Mouse (Mus musculus) limb, embryonic 14.5 days (tissue): ENCODE results near the gene Lmcd1. TPM values are rescaled to one million over a fixed set of nuclear protein-coding genes. Genes with fewer than 3 reads are reported as not detected.

Source experiments
- ATAC-seq: fragments of 200-750 bp; cut with Nextera tagmentation; 2 replicates; pipeline ENCODE4 v1.8.0; 2017; ENCODE audit warnings: low read depth, moderate number of reproducible peaks, moderate TSS enrichment; ENCODE audit not compliant: low FRiP score
- DNase-seq: peaks from one replicate; pipeline ENCODE4 v3.0.0-alpha.2; 2015; ENCODE audit warnings: low spot score
- H3K27ac ChIP-seq: fragments of 300-500 bp; sonication (generic); replicated peaks from 2 replicates; pipeline ENCODE4 v1.5.1; 2014; ENCODE audit warnings: low read depth, mild to moderate bottlenecking, low read length, moderate library complexity, mixed read lengths
- H3K27me3 ChIP-seq: fragments of 300-500 bp; sonication (generic); 2 replicates; pipeline ENCODE4 v1.6.1; 2014; ENCODE audit warnings: low read length, mixed read lengths; ENCODE audit not compliant: control insufficient read depth, insufficient read depth
- H3K36me3 ChIP-seq: fragments of 300-500 bp; sonication (generic); 2 replicates; pipeline ENCODE4 v1.6.1; 2014; ENCODE audit warnings: mild to moderate bottlenecking, low read length, moderate library complexity, mixed read lengths; ENCODE audit not compliant: control insufficient read depth, insufficient read depth
- H3K4me1 ChIP-seq: fragments of 300-500 bp; sonication (generic); 2 replicates; pipeline ENCODE4 v1.6.1; 2014; ENCODE audit warnings: antibody characterized with exemption, low read length, mixed read lengths; ENCODE audit not compliant: control insufficient read depth, insufficient read depth
- H3K4me2 ChIP-seq: fragments of 300-500 bp; sonication (generic); replicated peaks from 2 replicates; pipeline ENCODE4 v1.6.1; 2014; ENCODE audit warnings: low read depth, mild to moderate bottlenecking, low read length, moderate library complexity; ENCODE audit not compliant: severe bottlenecking
- H3K4me3 ChIP-seq: fragments of 300-500 bp; sonication (generic); replicated peaks from 2 replicates; pipeline ENCODE4 v1.5.1; 2014; ENCODE audit warnings: low read length
- H3K9ac ChIP-seq: fragments of 300-500 bp; sonication (generic); 2 replicates; pipeline ENCODE4 v1.6.1; 2014; ENCODE audit warnings: mild to moderate bottlenecking, low read depth, low read length, moderate library complexity; ENCODE audit not compliant: severe bottlenecking
- H3K9me3 ChIP-seq: fragments of 300-500 bp; sonication (generic); 2 replicates; pipeline ENCODE4 v1.6.1; 2016; ENCODE audit warnings: low read length; ENCODE audit not compliant: control insufficient read depth
- POLR2A ChIP-seq: fragments of 200-500 bp; IDR thresholded peaks from 2 replicates; pipeline ENCODE4 v1.8.0; 2012; ENCODE audit warnings: inconsistent platforms, mild to moderate bottlenecking, moderate library complexity, borderline replicate concordance; ENCODE audit not compliant: insufficient read depth, insufficient read length; ENCODE audit errors: extremely low read depth
- WGBS: fragments of 180-500 bp; shearing (Covaris S2); extraction: QIAGEN DNeasy Blood & Tissue Kit; methylation state at CpG from one replicate; pipeline ENCODE4 v1.1.7; 2014; 5-methylcytosine and 5-hydroxymethylcytosine counted together
- polyA plus RNA-seq, 2 experiments: library from polyadenylated mRNA; depleted of rRNA in 1 of 2; stranded (reverse) in 1 of 2; unstranded in 1 of 2; fragments of >200 nt; fragmentation: Nextera tagmentation in 1 of 2; extraction: Ambion mirVana in 1 of 2; gene quantifications; 2 replicates each; pipeline versions ENCODE4 v1.2.1 to v1.2.3; 2012 to 2014

Gene Lmcd1
- polyA plus RNA-seq, 2 experiments, result 22.9 to 37.4 TPM

DNA sequence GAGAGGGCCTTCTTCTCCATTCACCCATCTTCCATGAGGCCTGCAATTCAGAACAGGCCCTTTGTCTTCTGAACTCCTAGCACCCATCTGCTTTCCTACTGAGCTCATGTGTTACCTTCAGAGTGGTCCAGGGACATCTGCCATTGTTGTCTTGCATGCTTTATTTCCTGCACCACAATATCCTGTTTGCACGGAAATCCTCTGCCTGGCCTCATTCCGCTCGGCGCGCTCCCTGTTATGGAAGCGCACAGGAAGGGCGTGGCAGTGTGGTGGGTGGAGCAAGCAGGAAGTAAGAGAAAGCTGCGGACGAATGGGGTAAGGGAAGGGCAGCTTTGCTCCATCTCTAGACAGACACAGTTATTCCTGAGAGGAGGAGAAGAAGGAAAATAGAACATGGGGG, 14.1 kb downstream of the Lmcd1 start:
- Histone ChIP-seq H3K4me3 (no peak overlapping the region), H3K27me3 (no peaks in the 10 kb centered on the region), H3K4me2 (no peak overlapping the region), H3K9ac (no peak overlapping the region), H3K4me1 (peaks cover 4% of the 10 kb centered on the region; the same call in 1 of the 2 replicates), H3K9me3 (no peaks in the 10 kb centered on the region), H3K36me3 (no peaks in the 10 kb centered on the region), H3K27ac (no peak overlapping the region)
- ATAC-seq, result no peak
- TF ChIP-seq POLR2A, result no peak
- DNase-seq, result no peak
- 93% methylated on average over 9 of the region's 9 CpGs for WGBS

- ATAC-seq (no peak), DNase-seq (no peak)
- Histone ChIP-seq H3K27me3 (no peaks in the 10 kb centered on the region), H3K36me3 (no peaks in the 10 kb centered on the region), H3K4me1 (peaks cover 5% of the 10 kb centered on the region; the same call in 1 of the 2 replicates), H3K9me3 (no peaks in the 10 kb centered on the region), H3K4me2 (no peak overlapping the region), H3K27ac (no peak overlapping the region), H3K9ac (no peak overlapping the region), H3K4me3 (no peak overlapping the region)
- WGBS, result 89% methylated on average over 3 of the region's 3 CpGs
- no peak for TF ChIP-seq POLR2A
These were observed 14.7 kb downstream of the Lmcd1 start for GRCm38 (mm10) chr6:112288271-112288670.

DNA sequence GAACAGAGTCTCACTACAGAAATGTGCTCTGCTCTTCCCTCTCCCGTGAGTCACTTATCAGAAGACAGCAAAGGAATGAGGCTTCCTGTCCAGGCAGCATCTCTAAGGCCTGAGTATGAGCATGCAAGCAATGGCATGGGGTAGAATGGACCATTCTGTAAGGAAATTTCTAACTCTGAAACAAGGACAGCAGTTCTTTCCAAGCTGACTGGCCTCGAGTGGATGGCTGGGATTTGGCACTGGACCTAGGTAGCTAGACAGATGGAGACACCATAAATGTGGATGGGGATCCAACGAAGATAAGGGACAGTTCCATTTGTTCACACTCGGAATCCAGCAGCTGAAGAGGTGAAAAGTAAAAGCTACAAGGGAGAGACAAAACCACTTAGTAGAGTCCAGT, 17.6 kb downstream of the Lmcd1 start:
- Histone ChIP-seq H3K9ac (no peak overlapping the region), H3K27me3 (no peaks in the 10 kb centered on the region), H3K4me2 (no peak overlapping the region), H3K9me3 (no peaks in the 10 kb centered on the region), H3K27ac (no peak overlapping the region), H3K4me1 (0 out of 2 replicates have a peak, but pooled peaks cover 5% of the 10 kb centered on the region), H3K4me3 (no peak overlapping the region), H3K36me3 (no peaks in the 10 kb centered on the region)
- WGBS, result 84% methylated on average over 4 of the region's 4 CpGs
- DNase-seq, result no peak
- TF ChIP-seq POLR2A, result no peak
- ATAC-seq, result no peak

DNA sequence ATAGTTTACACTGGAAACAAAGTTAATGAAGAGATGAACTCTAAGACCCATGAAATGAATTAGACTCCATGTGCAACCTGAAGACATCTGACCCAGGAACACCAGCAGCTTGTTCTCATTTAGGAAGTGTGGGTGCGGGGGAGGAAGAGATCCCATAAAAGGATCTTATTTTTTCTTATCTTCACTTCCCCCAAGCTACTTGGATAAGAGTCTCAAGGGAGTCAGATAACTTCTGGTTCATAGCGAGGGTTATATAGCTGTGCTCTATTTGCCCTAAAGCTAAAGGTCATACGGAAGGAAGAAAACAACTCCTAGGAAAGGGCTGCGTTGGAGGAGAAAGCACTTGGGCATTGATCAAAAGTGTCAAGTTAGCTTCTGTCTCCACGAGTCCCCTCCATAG, 19.8 kb downstream of the Lmcd1 start:
- 0 out of 2 replicates have a peak, but pooled peaks cover 5% of the 10 kb centered on the region for H3K4me1 ChIP-seq
- H3K9ac ChIP-seq, result no peak overlapping the region
- WGBS, result 24% methylated on average over 5 of the region's 5 CpGs
- no peak overlapping the region for H3K27ac ChIP-seq
- no peaks in the 10 kb centered on the region for H3K9me3 ChIP-seq
- H3K36me3 ChIP-seq, result no peaks in the 10 kb centered on the region
- no peak overlapping the region for H3K4me3 ChIP-seq
- no peak for DNase-seq
- ATAC-seq, result no peak
- no peaks in the 10 kb centered on the region for H3K27me3 ChIP-seq
- no peak for TF ChIP-seq POLR2A
- no peak overlapping the region for H3K4me2 ChIP-seq

GRCm38 (mm10) chr6:112295269-112295668, 21.7 kb downstream of the Lmcd1 start:
- 77% methylated on average over 3 of the region's 3 CpGs for WGBS
- Histone ChIP-seq H3K27ac (no peak overlapping the region), H3K36me3 (no peaks in the 10 kb centered on the region), H3K4me3 (no peak overlapping the region), H3K9me3 (no peaks in the 10 kb centered on the region), H3K27me3 (no peaks in the 10 kb centered on the region), H3K9ac (no peak overlapping the region), H3K4me1 (0 out of 2 replicates have a peak, but pooled peaks cover 5% of the 10 kb centered on the region), H3K4me2 (no peak overlapping the region)
- ATAC-seq, result no peak
- DNase-seq, result no peak
- TF ChIP-seq POLR2A, result no peak

DNA sequence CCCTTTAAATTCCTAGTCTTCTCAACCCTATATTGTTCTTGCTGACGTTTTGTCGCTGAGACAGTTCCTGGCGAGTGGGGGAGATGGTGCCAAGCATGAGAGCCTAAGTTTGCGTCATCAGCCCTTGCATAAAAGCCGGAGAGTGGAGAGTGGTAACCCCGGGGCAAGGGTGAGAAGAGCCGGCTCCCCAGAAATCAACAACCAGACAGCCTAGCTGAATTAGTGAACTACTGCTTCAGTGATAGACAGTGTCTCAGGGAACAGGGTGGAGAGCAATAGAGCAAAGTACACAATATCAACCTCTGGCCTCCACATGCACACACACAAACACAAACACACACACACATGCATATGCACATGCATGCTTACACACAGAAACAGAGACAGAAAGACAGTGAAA, 26.6 kb downstream of the Lmcd1 start:
- Histone ChIP-seq H3K36me3 (no peaks in the 10 kb centered on the region), H3K27ac (no peak overlapping the region), H3K27me3 (no peaks in the 10 kb centered on the region), H3K4me3 (no peak overlapping the region), H3K9me3 (no peaks in the 10 kb centered on the region), H3K9ac (no peak overlapping the region), H3K4me2 (no peak overlapping the region), H3K4me1 (peaks cover 13% of the 10 kb centered on the region)
- DNase-seq (no peak), ATAC-seq (no peak)
- 81% methylated on average over 7 of the region's 7 CpGs for WGBS
- no peak for TF ChIP-seq POLR2A
